Mouse (Mus musculus) forebrain, embryonic 10.5 days (tissue): ENCODE data around the gene Epyc. TPM values are rescaled to one million over a fixed set of nuclear protein-coding genes. Genes with fewer than 3 reads are reported as not detected.
"Not testable (repeated sequence)": the region's sequence is repeated elsewhere in the genome, so short reads cannot be mapped to it uniquely, and the experiment has no call there.

ENCODE experiments used
- DNase-seq: peaks from one replicate; pipeline ENCODE4 v3.0.0-alpha.2; 2017; ENCODE audit warnings: low spot score; ENCODE audit errors: extremely low spot score
- H3K27ac ChIP-seq: fragments of 300-500 bp; sonication (generic); 2 replicates; pipeline ENCODE4 v1.5.1; 2016; ENCODE audit warnings: mild to moderate bottlenecking
- H3K27me3 ChIP-seq: fragments of 300-500 bp; sonication (generic); 2 replicates; pipeline ENCODE4 v1.6.1; 2016; ENCODE audit warnings: mild to moderate bottlenecking; ENCODE audit not compliant: poor library complexity, severe bottlenecking
- H3K36me3 ChIP-seq: fragments of 300-500 bp; sonication (generic); replicated peaks from 2 replicates; pipeline ENCODE4 v1.6.1; 2016; ENCODE audit warnings: mild to moderate bottlenecking, moderate library complexity
- H3K4me1 ChIP-seq: fragments of 300-500 bp; sonication (generic); 2 replicates; pipeline ENCODE4 v1.6.1; 2016
- H3K4me3 ChIP-seq: fragments of 300-500 bp; sonication (generic); 2 replicates; pipeline ENCODE4 v1.5.1; 2016; ENCODE audit warnings: mild to moderate bottlenecking, moderate library complexity
- H3K9me3 ChIP-seq: fragments of 300-500 bp; sonication (generic); 2 replicates; pipeline ENCODE4 v1.6.1; 2016; ENCODE audit warnings: mild to moderate bottlenecking, moderate library complexity
- WGBS: fragments of 180-500 bp; shearing (Covaris S2); methylation state at CpG from one replicate; pipeline ENCODE4 v1.1.7; 2016; 5-methylcytosine and 5-hydroxymethylcytosine counted together
- polyA plus RNA-seq: library from polyadenylated mRNA; unstranded; fragments of >200 nt; fragmentation: Nextera tagmentation; extraction: Ambion mirVana; gene quantifications from 2 replicates; pipeline ENCODE4 v1.2.1, GENCODE M21; 2016

Gene Epyc
- polyA plus RNA-seq, 1 experiment from 2014 or later: 0.61 TPM

DNA sequence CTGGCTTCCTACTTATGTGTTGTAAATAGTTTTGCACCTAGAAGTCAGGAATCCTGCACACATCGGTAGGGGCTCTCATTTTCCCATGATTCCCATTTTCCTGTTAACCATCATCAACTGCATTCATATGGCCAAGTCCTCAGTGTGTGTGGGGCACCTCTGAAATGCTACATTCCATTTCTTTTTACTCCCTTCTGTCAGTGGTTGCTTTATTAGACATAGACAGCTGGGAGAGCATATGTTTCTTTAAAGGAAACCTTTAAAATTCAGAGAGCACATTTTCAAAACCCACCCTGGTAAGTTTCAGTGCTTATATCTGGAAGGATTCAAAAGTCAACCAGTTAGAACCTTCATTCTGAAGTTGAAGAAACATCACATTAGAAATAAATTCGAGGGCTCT is 74.2 kb downstream of the Epyc start:
- no peaks in the 10 kb centered on the region for H3K27me3 ChIP-seq
- no peak overlapping the region for H3K27ac ChIP-seq
- H3K4me3 ChIP-seq: no peak overlapping the region
- no peaks in the 10 kb centered on the region for H3K9me3 ChIP-seq
- H3K4me1 ChIP-seq: no peaks in the 10 kb centered on the region
- no peak for DNase-seq
- H3K36me3 ChIP-seq: no peaks in the 10 kb centered on the region
- WGBS: 82% methylated on average over 2 of the region's 2 CpGs

DNA sequence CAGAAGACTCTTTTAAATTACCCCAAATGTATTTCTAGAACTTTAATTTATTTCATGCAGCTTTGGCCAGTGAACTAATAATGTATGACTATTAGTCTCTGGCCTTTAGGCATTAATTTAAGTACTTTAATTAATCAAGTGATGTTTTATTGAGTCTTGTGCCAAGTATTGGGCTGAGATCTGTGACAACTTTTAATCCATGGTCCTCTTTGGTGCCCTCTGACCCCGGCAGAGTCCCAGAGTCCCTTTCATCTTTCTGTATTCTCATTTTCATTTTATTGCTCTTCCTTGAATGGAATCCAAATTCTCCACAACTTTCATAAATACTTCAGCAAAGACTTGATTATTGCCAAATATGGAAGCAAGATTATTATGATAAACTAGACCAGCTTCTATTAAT is 76.8 kb downstream of the Epyc start:
- Histone ChIP-seq H3K4me1 (no peaks in the 10 kb centered on the region), H3K36me3 (no peaks in the 10 kb centered on the region), H3K27ac (no peak overlapping the region), H3K9me3 (no peaks in the 10 kb centered on the region), H3K27me3 (no peaks in the 10 kb centered on the region), H3K4me3 (no peak overlapping the region)
- 89% methylated on average over 1 of the region's 1 CpGs for WGBS
- DNase-seq: no peak

DNA sequence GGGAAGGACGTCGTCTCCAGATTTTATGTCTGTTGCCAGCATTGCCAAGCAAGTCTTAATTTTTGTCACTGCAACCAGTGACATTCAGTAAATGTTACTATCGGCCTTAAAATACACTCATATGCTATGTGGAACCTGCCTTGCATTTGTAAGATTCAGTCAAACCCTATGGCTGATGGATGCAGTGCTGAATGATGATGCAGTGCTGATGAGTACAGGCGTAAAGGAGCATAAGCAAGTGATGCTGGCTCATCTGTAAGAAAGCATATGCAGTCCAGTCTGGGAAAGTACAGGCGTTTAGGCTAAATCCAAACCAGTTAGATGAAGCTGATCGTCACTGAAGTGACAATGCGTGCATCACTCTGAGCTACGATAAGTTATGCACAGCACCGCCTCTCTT is 78.8 kb downstream of the Epyc start:
- no peaks in the 10 kb centered on the region for H3K36me3 ChIP-seq
- no peaks in the 10 kb centered on the region for H3K27me3 ChIP-seq
- 95% methylated on average over 9 of the region's 9 CpGs for WGBS
- no peak for DNase-seq
- H3K27ac ChIP-seq: no peak overlapping the region
- H3K4me3 ChIP-seq: no peak overlapping the region
- no peaks in the 10 kb centered on the region for H3K4me1 ChIP-seq
- no peaks in the 10 kb centered on the region for H3K9me3 ChIP-seq

GRCm38 (mm10) chr10:97725929-97726328 is 82.1 kb downstream of the Epyc start:
- Histone ChIP-seq H3K27ac (no peak overlapping the region), H3K9me3 (no peaks in the 10 kb centered on the region), H3K36me3 (no peaks in the 10 kb centered on the region), H3K27me3 (no peaks in the 10 kb centered on the region), H3K4me1 (no peaks in the 10 kb centered on the region), H3K4me3 (no peak overlapping the region)
- WGBS: 73% methylated on average over 1 of the region's 1 CpGs
- DNase-seq: no peak

- not testable (repeated sequence) for H3K36me3 ChIP-seq, H3K4me1 ChIP-seq, H3K4me3 ChIP-seq, H3K27ac ChIP-seq, H3K27me3 ChIP-seq, DNase-seq, H3K9me3 ChIP-seq
Measured at GRCm38 (mm10) chr10:97726655-97727054, 82.8 kb downstream of the Epyc start, which contains the start of gene C030005K15Rik. C030005K15Rik (minus strand) TSS chr10:97726755.

Other genes starting within 250 kb of the Epyc start
- gene Dcn, start 164.5 kb upstream of the Epyc start, polyA plus RNA-seq: 3.3 and 4.5 TPM in 2 replicates
- gene Lum, start 78.9 kb upstream of the Epyc start, polyA plus RNA-seq: 49.1 and 52.8 TPM in 2 replicates
- gene Kera, start 37.2 kb upstream of the Epyc start, polyA plus RNA-seq: not detected in 2 replicates
- gene Ccer1, start 49.0 kb downstream of the Epyc start, polyA plus RNA-seq: not detected in 2 replicates
- not detected in 2 replicates for gene C030005K15Rik, start 82.7 kb downstream of the Epyc start, polyA plus RNA-seq